Mouse (Mus musculus): ENCODE measurements around the gene Scaf11. TPM values are rescaled to one million over a fixed set of nuclear protein-coding genes. Genes with fewer than 3 reads are reported as not detected.

Scaf11 gene
- total and polyA plus RNA-seq, 3 experiments: 9.6 to 54.0 (median 45.9) TPM

DNA sequence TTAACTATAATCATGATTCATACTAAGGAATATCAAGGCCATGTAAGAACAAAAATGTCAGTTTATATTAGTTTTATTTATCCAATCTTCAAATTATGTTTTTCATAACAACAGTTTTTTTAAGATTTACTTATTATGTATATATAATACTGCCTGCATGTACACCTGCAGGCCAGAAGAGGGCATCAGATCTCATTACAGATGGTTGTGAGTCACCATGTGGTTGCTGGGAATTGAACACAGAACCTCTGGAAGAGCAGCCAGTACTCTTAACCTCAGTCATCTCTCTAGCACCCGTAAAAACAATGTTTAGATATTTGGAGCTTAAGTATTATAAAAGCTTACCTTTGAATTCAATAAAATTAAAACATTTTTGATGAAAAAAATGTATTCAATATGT is 26.4 kb downstream of the Scaf11 start:
- intact Hi-C loops (cut with DNase I): no loop called here
- no peak overlapping the region for H3K9ac ChIP-seq (ENCODE audit: low read depth, low read length)
- H3K4me1 ChIP-seq (ENCODE audit: control insufficient read depth, insufficient read depth, low read length): no peaks in the 10 kb centered on the region
- H3K36me3 ChIP-seq (ENCODE audit: control insufficient read depth, insufficient read depth, low read length): peaks cover 2% of the 10 kb centered on the region
- H3K27ac ChIP-seq: no peak overlapping the region
- H3K27me3 ChIP-seq (ENCODE audit: control insufficient read depth, insufficient read depth, low read length): no peaks in the 10 kb centered on the region
- peak; percentile 45 for TF ChIP-seq CTCF (IDR thresholded peaks at IDR 0.05)
- no peak for TF ChIP-seq POLR2A (IDR thresholded peaks at IDR 0.05; ENCODE audit: insufficient read depth, low read depth, low read length)
- WGBS: 93% methylated on average over 1 of the region's 1 CpGs
- no peak overlapping the region for H3K4me3 ChIP-seq
- no peak for DNase-seq
- peaks cover 2% of the 10 kb centered on the region; the same call in 1 of the 2 replicates for H3K79me2 ChIP-seq (replicated peaks; ENCODE audit: control insufficient read depth, insufficient read depth, low read length)

DNA sequence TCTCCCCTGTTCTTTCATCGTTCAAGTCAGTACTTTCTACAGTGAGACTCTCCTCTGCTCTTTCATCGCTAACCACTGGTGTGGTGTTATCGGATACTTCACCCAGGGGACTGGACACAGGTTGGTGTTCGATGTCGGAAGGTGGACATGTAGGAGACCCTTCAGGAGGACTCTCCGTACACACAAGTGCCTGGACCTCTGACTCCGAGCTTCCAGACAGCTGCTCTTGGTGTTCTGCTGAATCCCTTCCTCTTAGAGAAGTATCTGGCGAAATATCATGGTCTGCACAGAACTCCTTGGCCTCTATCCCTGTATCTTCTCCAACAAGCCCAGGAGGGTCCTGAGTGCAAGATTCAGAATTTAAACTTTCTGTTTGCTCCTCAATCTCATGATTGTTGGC is 40.7 kb downstream of the Scaf11 start:
- no peak for DNase-seq
- no peak overlapping the region for H3K9ac ChIP-seq (ENCODE audit: low read depth, low read length)
- intact Hi-C loops (cut with DNase I): no loop called here
- H3K4me1 ChIP-seq (ENCODE audit: control insufficient read depth, insufficient read depth, low read length): no peaks in the 10 kb centered on the region; the same call in 1 of the 2 replicates
- no peak for TF ChIP-seq CTCF (IDR thresholded peaks at IDR 0.05)
- no peak for TF ChIP-seq EP300 (IDR thresholded peaks at IDR 0.05; ENCODE audit: insufficient read depth, low read depth, low read length)
- no peak for TF ChIP-seq POLR2A (IDR thresholded peaks at IDR 0.05; ENCODE audit: insufficient read depth, low read depth, low read length)
- no peak overlapping the region for H3K4me3 ChIP-seq
- H3K27me3 ChIP-seq (ENCODE audit: control insufficient read depth, insufficient read depth, low read length): no peaks in the 10 kb centered on the region
- H3K27ac ChIP-seq: no peak overlapping the region
- no peaks in the 10 kb centered on the region for H3K79me2 ChIP-seq (replicated peaks; ENCODE audit: control insufficient read depth, insufficient read depth, low read length)
- peaks cover 19% of the 10 kb centered on the region for H3K36me3 ChIP-seq (ENCODE audit: control insufficient read depth, insufficient read depth, low read length)
- WGBS: 94% methylated on average over 8 of the region's 8 CpGs

DNA sequence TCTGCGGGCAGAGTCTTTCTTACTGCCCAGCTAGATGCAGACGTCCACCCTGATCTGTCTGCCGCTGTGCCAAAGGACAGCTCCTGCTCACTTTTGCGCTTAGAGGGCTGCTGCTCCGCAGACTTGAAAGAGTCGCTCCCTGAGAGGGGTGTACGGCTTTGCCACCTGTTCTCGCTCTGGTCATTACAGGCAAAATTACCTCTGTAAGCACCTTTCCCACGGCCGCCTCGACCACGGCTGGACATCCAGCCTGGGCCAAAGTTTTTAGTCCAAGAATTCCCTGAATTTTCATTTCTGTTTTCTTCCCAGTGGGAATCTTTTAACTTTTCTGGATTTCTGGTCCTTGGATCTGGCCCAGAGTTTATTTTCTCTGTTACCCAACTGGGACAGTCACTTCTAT is 42.5 kb downstream of the Scaf11 start:
- peak overlapping the region; percentile 34 for H3K27ac ChIP-seq
- H3K4me1 ChIP-seq (ENCODE audit: control insufficient read depth, insufficient read depth, low read length): no peaks in the 10 kb centered on the region; the same call in 1 of the 2 replicates
- intact Hi-C loops (cut with DNase I): no loop called here
- no peaks in the 10 kb centered on the region for H3K79me2 ChIP-seq (replicated peaks; ENCODE audit: control insufficient read depth, insufficient read depth, low read length)
- peaks cover 15% of the 10 kb centered on the region for H3K36me3 ChIP-seq (ENCODE audit: control insufficient read depth, insufficient read depth, low read length)
- WGBS: 83% methylated on average over 12 of the region's 12 CpGs
- no peaks in the 10 kb centered on the region for H3K27me3 ChIP-seq (ENCODE audit: control insufficient read depth, insufficient read depth, low read length)
- peak; percentile 24 to 32 for DNase-seq
- no peak overlapping the region for H3K9ac ChIP-seq (ENCODE audit: low read depth, low read length)
- no peak for TF ChIP-seq CTCF (IDR thresholded peaks at IDR 0.05)
- TF ChIP-seq POLR2A (IDR thresholded peaks at IDR 0.05; ENCODE audit: insufficient read depth, low read depth, low read length): no peak
- no peak for TF ChIP-seq EP300 (IDR thresholded peaks at IDR 0.05; ENCODE audit: insufficient read depth, low read depth, low read length)
- H3K4me3 ChIP-seq: no peak overlapping the region

DNA sequence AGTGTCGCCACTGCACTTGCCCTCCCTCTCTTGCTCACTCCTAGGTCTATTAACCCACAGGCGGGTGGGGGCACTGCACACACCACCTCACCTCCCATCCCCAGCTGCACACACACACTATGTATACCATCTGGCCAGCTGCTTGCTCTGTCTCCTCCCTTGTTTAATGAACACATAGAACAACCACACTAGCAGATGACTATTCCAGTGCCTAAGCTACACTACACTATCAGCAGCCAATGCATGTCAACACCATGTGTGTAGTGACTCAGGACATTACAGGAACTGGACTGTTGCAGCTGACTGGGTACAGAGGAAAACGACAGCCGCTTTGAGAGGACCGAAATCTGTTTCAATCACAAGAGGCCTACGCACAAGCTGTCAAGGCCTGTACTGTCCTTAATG is 51.9 kb downstream of the Scaf11 start:
- Histone ChIP-seq H3K27ac (no peak overlapping the region), H3K9ac (ENCODE audit: low read depth, low read length) (no peak overlapping the region), H3K4me3 (no peak overlapping the region), H3K79me2 (replicated peaks; ENCODE audit: control insufficient read depth, insufficient read depth, low read length) (no peaks in the 10 kb centered on the region), H3K4me1 (ENCODE audit: control insufficient read depth, insufficient read depth, low read length) (no peaks in the 10 kb centered on the region), H3K27me3 (ENCODE audit: control insufficient read depth, insufficient read depth, low read length) (no peaks in the 10 kb centered on the region), H3K36me3 (ENCODE audit: control insufficient read depth, insufficient read depth, low read length) (no peaks in the 10 kb centered on the region; the same call in 1 of the 2 replicates)
- intact Hi-C loops (cut with DNase I): no loop called here
- DNase-seq: no peak
- 82% methylated on average over 6 of the region's 6 CpGs for WGBS
- no peak for TF ChIP-seq POLR2A (IDR thresholded peaks at IDR 0.05; ENCODE audit: insufficient read depth, low read depth, low read length)
- TF ChIP-seq EP300 (IDR thresholded peaks at IDR 0.05; ENCODE audit: insufficient read depth, low read depth, low read length): no peak
- no peak for TF ChIP-seq CTCF (IDR thresholded peaks at IDR 0.05)

DNA sequence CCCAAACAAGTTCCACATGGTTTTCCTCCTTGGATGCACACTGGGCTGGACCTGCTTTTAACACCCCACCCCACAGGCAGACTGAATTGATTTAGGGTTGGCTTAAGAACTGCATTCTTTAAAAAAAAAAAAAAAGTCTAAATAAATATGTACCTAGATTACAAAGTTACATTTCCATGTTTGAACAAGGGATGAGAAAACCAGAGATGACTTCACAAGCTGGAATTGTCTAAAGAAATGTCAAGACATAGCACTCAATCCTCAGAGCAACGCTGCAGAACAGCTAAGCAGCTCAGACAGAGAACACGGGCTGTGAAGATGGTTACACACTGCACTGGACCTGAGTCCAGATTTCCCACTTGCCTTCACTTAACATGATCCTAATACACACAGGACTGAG is 53.5 kb downstream of the Scaf11 start:
- H3K9ac ChIP-seq (ENCODE audit: low read depth, low read length): no peak overlapping the region
- intact Hi-C loops (cut with DNase I): no loop called here
- H3K27ac ChIP-seq: no peak overlapping the region
- 70% methylated on average over 2 of the region's 2 CpGs for WGBS
- H3K27me3 ChIP-seq (ENCODE audit: control insufficient read depth, insufficient read depth, low read length): no peaks in the 10 kb centered on the region
- no peaks in the 10 kb centered on the region for H3K79me2 ChIP-seq (replicated peaks; ENCODE audit: control insufficient read depth, insufficient read depth, low read length)
- no peak for DNase-seq
- no peaks in the 10 kb centered on the region for H3K4me1 ChIP-seq (ENCODE audit: control insufficient read depth, insufficient read depth, low read length)
- no peak for TF ChIP-seq POLR2A (IDR thresholded peaks at IDR 0.05; ENCODE audit: insufficient read depth, low read depth, low read length)
- no peak for TF ChIP-seq CTCF (IDR thresholded peaks at IDR 0.05)
- no peak for TF ChIP-seq EP300 (IDR thresholded peaks at IDR 0.05; ENCODE audit: insufficient read depth, low read depth, low read length)
- H3K4me3 ChIP-seq: no peak overlapping the region
- H3K36me3 ChIP-seq (ENCODE audit: control insufficient read depth, insufficient read depth, low read length): peaks cover 2% of the 10 kb centered on the region

DNA sequence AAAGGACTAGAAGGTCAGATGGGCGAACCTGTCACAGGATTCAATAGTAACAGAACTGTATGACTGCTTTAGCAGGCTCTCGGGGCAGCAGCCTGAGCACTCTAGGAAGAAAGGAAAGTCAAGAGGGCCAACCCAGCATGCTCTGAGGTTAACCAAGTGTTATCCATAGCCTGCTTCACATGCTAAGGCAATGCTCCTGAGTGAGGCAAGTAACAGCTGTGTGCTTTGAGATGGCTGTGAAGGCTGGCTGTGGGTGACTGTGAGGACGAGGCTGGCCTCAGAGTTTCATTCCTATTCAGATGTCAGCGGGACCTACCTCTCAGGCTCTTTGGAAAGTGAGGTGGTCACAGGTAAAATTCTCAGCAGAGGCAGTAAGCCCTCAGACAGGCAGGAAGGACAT is 54.4 kb downstream of the Scaf11 start:
- peaks cover 2% of the 10 kb centered on the region for H3K36me3 ChIP-seq (ENCODE audit: control insufficient read depth, insufficient read depth, low read length)
- TF ChIP-seq EP300 (IDR thresholded peaks at IDR 0.05; ENCODE audit: insufficient read depth, low read depth, low read length) (no peak), CTCF (IDR thresholded peaks at IDR 0.05) (no peak), POLR2A (IDR thresholded peaks at IDR 0.05; ENCODE audit: insufficient read depth, low read depth, low read length) (no peak)

More for the DNA sequence above, 54.4 kb downstream of the Scaf11 start:
- no peaks in the 10 kb centered on the region for H3K79me2 ChIP-seq (replicated peaks; ENCODE audit: control insufficient read depth, insufficient read depth, low read length)
- H3K4me1 ChIP-seq (ENCODE audit: control insufficient read depth, insufficient read depth, low read length): no peaks in the 10 kb centered on the region
- intact Hi-C loops (cut with DNase I): no loop called here
- H3K4me3 ChIP-seq: no peak overlapping the region
- H3K27ac ChIP-seq: no peak overlapping the region
- DNase-seq: no peak
- H3K27me3 ChIP-seq (ENCODE audit: control insufficient read depth, insufficient read depth, low read length): no peaks in the 10 kb centered on the region
- no peak overlapping the region for H3K9ac ChIP-seq (ENCODE audit: low read depth, low read length)
- 90% methylated on average over 4 of the region's 4 CpGs for WGBS

Data from heart, adult 2 months (tissue).